Mouse (Mus musculus): ENCODE data around the gene Ncs1. TPM values are rescaled to one million over a fixed set of nuclear protein-coding genes. Genes with fewer than 3 reads are reported as not detected.

Gene Ncs1
- polyA plus RNA-seq, 1 experiment from 2014 or later, result 45.7 TPM

DNA sequence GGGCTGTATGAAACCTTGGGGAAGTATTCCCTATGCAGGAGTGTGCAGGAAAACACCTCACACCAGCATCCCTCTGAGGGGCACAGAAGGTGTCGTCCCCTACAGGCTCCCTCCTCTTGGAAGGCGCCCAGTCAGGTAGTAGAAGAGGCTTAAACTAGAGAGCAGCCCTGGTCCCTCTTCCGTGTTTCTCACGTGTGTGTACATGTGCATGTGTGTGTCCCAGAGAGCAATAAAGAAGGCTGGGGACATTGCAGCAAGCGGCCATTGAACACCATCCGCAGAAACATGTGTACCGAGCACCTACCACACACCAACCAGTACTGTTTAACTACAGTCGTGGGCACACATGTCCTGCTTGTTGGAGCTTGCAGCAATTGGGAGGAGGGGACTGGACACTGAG, 14.9 kb downstream of the Ncs1 start:
- Histone ChIP-seq H3K4me1 (peaks cover 77% of the 10 kb centered on the region), H3K9ac (no peak overlapping the region), H3K4me2 (no peak overlapping the region), H3K36me3 (peaks cover 11% of the 10 kb centered on the region), H3K27me3 (no peaks in the 10 kb centered on the region), H3K27ac (no peak overlapping the region), H3K9me3 (no peaks in the 10 kb centered on the region), H3K4me3 (no peak overlapping the region)
- 81% methylated on average over 8 of the region's 8 CpGs for WGBS
- ATAC-seq (ENCODE audit: insufficient number of reproducible peaks, insufficient read depth, low FRiP score, low TSS enrichment, low read depth), result no peak

- H3K4me2 ChIP-seq, result no peak overlapping the region
- peak overlapping the region; percentile 80 for H3K27ac ChIP-seq
- 74% methylated on average over 8 of the region's 8 CpGs for WGBS
- H3K9ac ChIP-seq, result 0 out of 2 replicates have a peak overlapping the region, but pooled peaks have one; percentile 58
- peaks cover 70% of the 10 kb centered on the region for H3K4me1 ChIP-seq
- no peak for ATAC-seq (ENCODE audit: insufficient number of reproducible peaks, insufficient read depth, low FRiP score, low TSS enrichment, low read depth)
- H3K36me3 ChIP-seq, result peaks cover 14% of the 10 kb centered on the region
- H3K4me3 ChIP-seq, result no peak overlapping the region
- H3K9me3 ChIP-seq, result no peaks in the 10 kb centered on the region
- H3K27me3 ChIP-seq, result no peaks in the 10 kb centered on the region
Observed at GRCm38 (mm10) chr2:31263039-31263461, 17.4 kb downstream of the Ncs1 start.

GRCm38 (mm10) chr2:31263746-31264378, 18.2 kb downstream of the Ncs1 start:
- H3K9ac ChIP-seq, result peak overlapping the region; percentile 58
- peak overlapping the region; percentile 2; the same call in 1 of the 2 replicates for H3K4me3 ChIP-seq
- peak; percentile 15; the same call in 1 of the 2 replicates for ATAC-seq (ENCODE audit: insufficient number of reproducible peaks, insufficient read depth, low FRiP score, low TSS enrichment, low read depth)
- H3K27me3 ChIP-seq, result no peaks in the 10 kb centered on the region
- peak overlapping the region; percentile 80 for H3K27ac ChIP-seq
- WGBS, result 30% methylated on average over 10 of the region's 10 CpGs
- H3K9me3 ChIP-seq, result no peaks in the 10 kb centered on the region
- H3K36me3 ChIP-seq, result peaks cover 14% of the 10 kb centered on the region
- H3K4me2 ChIP-seq, result peak overlapping the region; percentile 26
- H3K4me1 ChIP-seq, result peaks cover 70% of the 10 kb centered on the region

DNA sequence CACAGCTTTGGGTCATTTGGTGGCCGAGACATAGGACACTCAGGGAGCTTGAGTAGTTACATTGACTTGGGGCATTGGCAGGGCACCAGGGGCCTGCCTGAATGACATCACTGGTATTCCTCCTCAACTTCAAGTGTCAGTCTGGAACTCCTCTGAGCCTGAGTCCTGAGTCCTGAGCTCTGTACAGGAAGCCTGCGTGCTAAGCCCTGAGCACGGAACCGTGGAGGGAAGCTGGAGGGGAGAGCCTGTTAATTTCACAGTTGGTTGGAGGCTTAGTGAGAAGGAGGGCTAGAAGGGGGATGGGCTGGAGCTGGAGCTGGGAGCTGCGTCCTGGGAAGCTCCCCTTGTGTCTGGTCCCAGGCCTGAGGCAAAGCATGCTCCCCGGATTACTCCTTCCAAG, 21.8 kb downstream of the Ncs1 start:
- H3K4me1 ChIP-seq, result peaks cover 61% of the 10 kb centered on the region
- ATAC-seq (ENCODE audit: insufficient number of reproducible peaks, insufficient read depth, low FRiP score, low TSS enrichment, low read depth), result no peak
- WGBS, result 24% methylated on average over 6 of the region's 6 CpGs

DNA sequence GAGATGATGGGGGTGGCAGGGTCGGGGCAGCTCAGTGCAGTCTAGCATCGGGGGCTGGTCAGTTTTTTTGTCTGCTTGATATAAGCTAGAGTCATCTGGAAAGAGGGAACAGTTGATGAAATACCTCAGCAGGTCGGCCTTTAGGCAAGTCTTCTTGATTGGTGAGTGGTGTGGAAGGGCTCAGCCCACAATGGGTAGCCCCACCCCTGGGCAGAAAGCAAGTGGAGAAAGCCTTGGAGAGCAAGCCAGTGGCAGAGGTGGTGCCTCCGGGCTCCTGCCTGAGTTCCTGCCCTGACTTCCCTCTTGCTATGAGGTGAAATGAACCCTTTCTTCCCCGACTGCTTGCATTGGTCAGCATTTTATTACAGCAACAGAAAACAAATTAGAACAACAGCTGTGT, 23.0 kb downstream of the Ncs1 start:
- Histone ChIP-seq H3K27ac (no peak overlapping the region), H3K9ac (no peak overlapping the region), H3K36me3 (peaks cover 17% of the 10 kb centered on the region; the same call in 1 of the 2 replicates), H3K4me2 (no peak overlapping the region), H3K9me3 (no peaks in the 10 kb centered on the region), H3K4me3 (no peak overlapping the region), H3K27me3 (no peaks in the 10 kb centered on the region), H3K4me1 (peaks cover 49% of the 10 kb centered on the region)
- 37% methylated on average over 5 of the region's 5 CpGs for WGBS
- ATAC-seq (ENCODE audit: insufficient number of reproducible peaks, insufficient read depth, low FRiP score, low TSS enrichment, low read depth), result no peak

More for the DNA sequence above, 21.8 kb downstream of the Ncs1 start:
- no peak overlapping the region for H3K4me2 ChIP-seq
- no peak overlapping the region for H3K4me3 ChIP-seq
- peaks cover 17% of the 10 kb centered on the region; the same call in 1 of the 2 replicates for H3K36me3 ChIP-seq
- 0 out of 2 replicates have a peak overlapping the region, but pooled peaks have one; percentile 21 for H3K9ac ChIP-seq
- no peaks in the 10 kb centered on the region for H3K9me3 ChIP-seq
- H3K27me3 ChIP-seq, result no peaks in the 10 kb centered on the region
- H3K27ac ChIP-seq, result no peak overlapping the region

- no peak for ATAC-seq (ENCODE audit: insufficient number of reproducible peaks, insufficient read depth, low FRiP score, low TSS enrichment, low read depth)
- H3K4me2 ChIP-seq, result no peak overlapping the region
- no peaks in the 10 kb centered on the region for H3K9me3 ChIP-seq
- peaks cover 17% of the 10 kb centered on the region; the same call in 1 of the 2 replicates for H3K36me3 ChIP-seq
- peaks cover 44% of the 10 kb centered on the region for H3K4me1 ChIP-seq
- no peak overlapping the region for H3K9ac ChIP-seq
- 91% methylated on average over 6 of the region's 6 CpGs for WGBS
- H3K4me3 ChIP-seq, result no peak overlapping the region
- H3K27ac ChIP-seq, result no peak overlapping the region
- H3K27me3 ChIP-seq, result no peaks in the 10 kb centered on the region
Observed at GRCm38 (mm10) chr2:31269188-31269587, 23.6 kb downstream of the Ncs1 start.

DNA sequence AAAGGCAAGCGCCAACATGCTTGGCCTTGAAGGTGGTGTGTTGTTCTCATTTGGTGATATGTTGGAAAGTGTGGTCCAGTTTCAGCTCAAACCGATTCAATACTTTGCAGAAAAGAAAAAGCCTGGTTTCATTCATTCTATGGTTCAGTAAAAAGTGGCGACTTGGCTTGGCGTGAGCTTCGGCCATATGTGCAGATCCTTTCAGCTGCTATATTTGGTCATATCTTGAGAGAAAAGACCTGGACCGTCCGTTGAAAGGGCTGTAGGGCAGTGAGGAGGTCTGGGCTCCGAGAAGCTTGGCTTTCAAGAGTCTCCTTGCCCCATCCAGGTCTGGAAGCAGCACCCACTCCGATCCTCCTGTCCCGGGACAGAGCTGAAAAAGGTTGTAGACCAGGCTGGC, 24.2 kb downstream of the Ncs1 start:
- Histone ChIP-seq H3K4me3 (no peak overlapping the region), H3K27ac (no peak overlapping the region), H3K4me1 (peaks cover 37% of the 10 kb centered on the region), H3K36me3 (peaks cover 17% of the 10 kb centered on the region; the same call in 1 of the 2 replicates), H3K27me3 (no peaks in the 10 kb centered on the region), H3K4me2 (no peak overlapping the region), H3K9me3 (no peaks in the 10 kb centered on the region), H3K9ac (no peak overlapping the region)
- WGBS, result 93% methylated on average over 10 of the region's 10 CpGs
- ATAC-seq (ENCODE audit: insufficient number of reproducible peaks, insufficient read depth, low FRiP score, low TSS enrichment, low read depth), result no peak

- no peak overlapping the region for H3K9ac ChIP-seq
- ATAC-seq (ENCODE audit: insufficient number of reproducible peaks, insufficient read depth, low FRiP score, low TSS enrichment, low read depth), result no peak
- no peak overlapping the region for H3K4me2 ChIP-seq
- H3K27ac ChIP-seq, result no peak overlapping the region
- H3K27me3 ChIP-seq, result no peaks in the 10 kb centered on the region
- no peak overlapping the region for H3K4me3 ChIP-seq
- peaks cover 21% of the 10 kb centered on the region for H3K36me3 ChIP-seq
- no peaks in the 10 kb centered on the region for H3K9me3 ChIP-seq
- 92% methylated on average over 8 of the region's 8 CpGs for WGBS
- peaks cover 31% of the 10 kb centered on the region for H3K4me1 ChIP-seq
Observed at GRCm38 (mm10) chr2:31270470-31270869, 24.8 kb downstream of the Ncs1 start.

DNA sequence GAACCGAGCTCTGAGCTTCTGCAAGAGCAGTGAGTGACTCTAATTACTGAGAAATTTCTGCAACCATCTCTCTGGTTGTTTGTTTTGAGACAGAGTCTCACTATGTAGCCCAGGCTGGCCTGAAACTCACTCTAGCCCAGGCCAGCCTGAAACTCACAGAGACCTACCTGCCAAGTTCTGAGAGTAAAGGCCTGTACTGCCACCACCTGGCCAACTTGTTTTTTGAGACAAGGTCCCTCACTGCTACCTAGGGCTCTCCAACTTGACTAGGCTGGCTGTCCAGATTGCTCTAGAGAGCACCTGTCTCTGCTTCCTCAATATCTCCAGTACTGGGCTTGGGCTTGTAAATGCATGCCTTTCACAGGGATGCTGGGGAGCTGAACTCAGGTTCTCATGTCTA, 25.4 kb downstream of the Ncs1 start:
- Histone ChIP-seq H3K36me3 (peaks cover 27% of the 10 kb centered on the region), H3K27ac (no peak overlapping the region), H3K4me1 (peaks cover 25% of the 10 kb centered on the region), H3K27me3 (no peaks in the 10 kb centered on the region), H3K9ac (no peak overlapping the region), H3K4me2 (no peak overlapping the region), H3K4me3 (no peak overlapping the region), H3K9me3 (no peaks in the 10 kb centered on the region)
- 84% methylated on average over 1 of the region's 1 CpGs for WGBS
- no peak for ATAC-seq (ENCODE audit: insufficient number of reproducible peaks, insufficient read depth, low FRiP score, low TSS enrichment, low read depth)

DNA sequence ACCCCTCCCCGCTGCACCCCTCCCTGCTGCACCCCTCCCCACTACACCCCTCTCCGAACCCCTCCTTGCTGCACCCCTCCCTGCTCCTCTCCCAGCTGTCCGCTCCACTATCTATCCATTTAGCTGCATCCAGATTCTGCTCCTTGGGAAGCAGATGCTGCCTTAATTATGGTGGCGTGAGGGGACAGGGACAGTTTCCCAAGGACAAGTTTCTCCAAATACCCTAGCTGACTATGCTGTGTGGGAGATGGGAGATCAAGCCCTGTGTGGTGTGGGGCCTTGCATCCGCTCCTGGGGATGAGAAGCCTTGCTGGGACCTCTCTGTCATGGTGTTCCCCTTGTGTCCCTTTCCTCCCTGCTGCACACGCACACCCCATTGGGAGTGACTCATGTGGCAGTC, 29.4 kb downstream of the Ncs1 start:
- WGBS, result 96% methylated on average over 6 of the region's 6 CpGs
- Histone ChIP-seq H3K27ac (no peak overlapping the region), H3K4me1 (no peaks in the 10 kb centered on the region), H3K4me2 (no peak overlapping the region), H3K36me3 (peaks cover 42% of the 10 kb centered on the region), H3K9me3 (no peaks in the 10 kb centered on the region), H3K9ac (no peak overlapping the region), H3K27me3 (no peaks in the 10 kb centered on the region), H3K4me3 (no peak overlapping the region)
- ATAC-seq (ENCODE audit: insufficient number of reproducible peaks, insufficient read depth, low FRiP score, low TSS enrichment, low read depth), result no peak

- H3K9ac ChIP-seq, result no peak overlapping the region
- no peak overlapping the region for H3K4me2 ChIP-seq
- H3K36me3 ChIP-seq, result peaks cover 55% of the 10 kb centered on the region
- H3K27ac ChIP-seq, result no peak overlapping the region
- WGBS, result 86% methylated on average over 6 of the region's 6 CpGs
- H3K27me3 ChIP-seq, result no peaks in the 10 kb centered on the region
- no peaks in the 10 kb centered on the region for H3K4me1 ChIP-seq
- no peak for ATAC-seq (ENCODE audit: insufficient number of reproducible peaks, insufficient read depth, low FRiP score, low TSS enrichment, low read depth)
- no peak overlapping the region for H3K4me3 ChIP-seq
- H3K9me3 ChIP-seq, result no peaks in the 10 kb centered on the region
Observed at GRCm38 (mm10) chr2:31277810-31278209, 32.2 kb downstream of the Ncs1 start.

- Histone ChIP-seq H3K36me3 (peaks cover 60% of the 10 kb centered on the region), H3K9me3 (no peaks in the 10 kb centered on the region), H3K4me2 (no peak overlapping the region), H3K9ac (0 out of 2 replicates have a peak overlapping the region, but pooled peaks have one; percentile 28), H3K4me1 (no peaks in the 10 kb centered on the region), H3K4me3 (no peak overlapping the region), H3K27ac (no peak overlapping the region), H3K27me3 (no peaks in the 10 kb centered on the region)
- no peak for ATAC-seq (ENCODE audit: insufficient number of reproducible peaks, insufficient read depth, low FRiP score, low TSS enrichment, low read depth)
- WGBS, result 81% methylated on average over 5 of the region's 5 CpGs
Observed at GRCm38 (mm10) chr2:31278483-31278882, 32.9 kb downstream of the Ncs1 start.

Measured in embryonic facial prominence, embryonic 13.5 days (tissue).